Mouse (Mus musculus): Measurements from ENCODE around the gene Cdk17. TPM values are rescaled to one million over a fixed set of nuclear protein-coding genes. Genes with fewer than 3 reads are reported as not detected.
"Not testable (repeated sequence)": the region's sequence is repeated elsewhere in the genome, so short reads cannot be mapped to it uniquely, and the experiment has no call there.

Gene Cdk17
- total RNA-seq, 2 experiments from 2014 or later, result 5.4 to 6.1 TPM

DNA sequence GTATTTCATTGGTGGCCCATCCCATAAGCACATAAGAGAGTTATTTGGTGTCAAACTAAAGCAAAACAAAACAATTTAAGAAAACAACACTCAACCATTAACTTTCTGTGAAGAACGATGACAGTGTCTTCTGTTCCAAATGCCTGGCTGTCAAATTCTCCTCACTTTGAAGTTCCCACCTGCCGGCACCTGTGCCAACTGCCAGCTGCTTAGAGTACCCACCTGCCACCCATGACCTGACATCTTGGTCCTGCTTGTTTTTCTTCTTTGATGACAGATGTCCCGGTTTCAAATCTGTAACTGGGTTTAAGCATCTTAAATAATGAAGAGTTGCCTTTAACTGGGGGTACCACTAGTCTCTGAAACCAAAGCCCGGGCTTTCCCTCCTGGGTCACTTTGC is 14.1 kb upstream of the Cdk17 start:
- intact Hi-C loops (cut with DNase I), result no loop called here
- H3K4me3 ChIP-seq, result no peak overlapping the region
- TF ChIP-seq CTCF (IDR thresholded peaks at IDR 0.05), result no peak
- no peak overlapping the region for H3K27ac ChIP-seq
- DNase-seq, result no peak

GRCm38 (mm10) chr10:93147691-93148090 is 13.0 kb upstream of the Cdk17 start:
- no peak overlapping the region for H3K27ac ChIP-seq
- no peak for DNase-seq
- no peak for TF ChIP-seq CTCF (IDR thresholded peaks at IDR 0.05)
- no peak overlapping the region for H3K4me3 ChIP-seq
- intact Hi-C loops (cut with DNase I), result no loop called here

GRCm38 (mm10) chr10:93149597-93149996 is 11.1 kb upstream of the Cdk17 start:
- intact Hi-C loops (cut with DNase I), result no loop called here
- DNase-seq, result no peak
- no peak for TF ChIP-seq CTCF (IDR thresholded peaks at IDR 0.05)
- H3K27ac ChIP-seq, result no peak overlapping the region
- H3K4me3 ChIP-seq, result no peak overlapping the region

- DNase-seq, result no peak
- no peak overlapping the region for H3K4me3 ChIP-seq
- H3K27ac ChIP-seq, result no peak overlapping the region
- intact Hi-C loops (cut with DNase I), result no loop called here
- no peak for TF ChIP-seq CTCF (IDR thresholded peaks at IDR 0.05)
Observed at GRCm38 (mm10) chr10:93151775-93152174, 8.9 kb upstream of the Cdk17 start.

GRCm38 (mm10) chr10:93152698-93153097 is 8.0 kb upstream of the Cdk17 start:
- no peak overlapping the region for H3K27ac ChIP-seq
- TF ChIP-seq CTCF (IDR thresholded peaks at IDR 0.05), result no peak
- no peak for DNase-seq
- intact Hi-C loops (cut with DNase I), result no loop called here
- no peak overlapping the region for H3K4me3 ChIP-seq

- DNase-seq; intact Hi-C loops (cut with DNase I); H3K27ac ChIP-seq; H3K4me3 ChIP-seq: not testable (repeated sequence)
Observed at GRCm38 (mm10) chr10:93153404-93153803, 7.3 kb upstream of the Cdk17 start.

DNA sequence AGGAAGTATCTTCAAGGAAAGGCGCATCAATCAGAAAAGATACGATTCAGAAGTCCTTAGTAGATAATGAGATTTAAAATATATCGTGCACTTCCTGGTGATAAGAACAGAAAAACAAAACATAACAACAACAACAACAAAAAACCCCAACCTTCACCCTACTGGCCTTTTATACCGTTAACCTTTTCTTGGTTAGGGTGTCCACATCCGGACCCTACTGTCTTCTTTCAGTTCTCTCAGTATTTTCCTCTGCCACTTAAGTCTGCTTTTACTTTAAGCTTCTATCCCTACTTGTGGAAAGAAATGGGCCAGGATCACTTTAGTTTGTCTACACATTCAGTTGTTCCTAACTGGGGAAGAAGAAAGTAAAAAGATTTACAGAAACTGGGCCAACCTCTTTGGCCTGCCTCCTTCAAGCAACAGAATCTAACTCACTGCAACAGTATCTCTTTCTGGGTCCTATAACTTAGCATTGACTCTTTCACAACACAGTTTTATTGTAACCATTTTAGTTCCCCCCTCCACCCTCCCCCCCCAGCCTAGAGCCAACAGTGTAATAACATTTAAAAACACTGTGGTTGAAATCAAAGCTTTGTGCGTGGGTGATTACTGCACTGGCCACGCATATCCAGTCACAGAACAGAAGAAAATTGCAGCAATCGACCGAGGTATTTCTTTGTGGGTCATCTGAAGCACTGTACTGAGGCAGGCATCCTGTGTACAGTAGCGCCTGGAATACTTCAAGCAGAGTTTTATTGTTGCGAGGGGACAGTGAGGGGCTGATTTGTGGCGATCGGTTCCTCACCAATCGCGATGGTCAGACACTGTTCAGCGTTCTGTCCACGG is 801 bp upstream of the Cdk17 start:
- intact Hi-C loops (cut with DNase I), result loop anchor here (1.0 to 5.0 kb wide), 4 partner anchors 72 to 267 kb away; no protein-coding TSS in a partner anchor
- H3K4me3 ChIP-seq, result peak overlapping the region; percentile 98
- peak overlapping the region; percentile 83 for H3K27ac ChIP-seq
- DNase-seq, result no peak
- TF ChIP-seq CTCF (IDR thresholded peaks at IDR 0.05), result no peak

DNA sequence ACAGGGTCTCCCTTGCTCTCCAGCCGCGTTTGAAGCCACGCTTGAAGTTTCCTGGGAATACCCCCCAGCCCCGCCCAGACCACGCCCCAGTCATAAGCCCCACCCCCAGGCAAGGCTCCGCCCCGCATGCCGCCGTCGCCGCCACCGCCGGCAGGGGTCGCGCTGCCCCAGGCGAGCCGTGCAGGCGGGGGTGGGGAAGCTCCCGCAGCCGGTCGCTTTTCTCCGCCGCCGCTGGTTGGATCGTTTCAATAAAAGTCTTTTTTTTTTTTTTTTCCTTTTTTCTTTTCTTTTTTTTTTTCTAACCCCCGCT is 223 bp upstream of the Cdk17 start:
- Histone ChIP-seq H3K4me3 (peak overlapping the region; percentile 98), H3K27ac (peak overlapping the region; percentile 96)
- peak; percentile 90 for DNase-seq
- peak; percentile 93; the same call in 1 of the 2 replicates for TF ChIP-seq CTCF (IDR thresholded peaks at IDR 0.05)
- intact Hi-C loops (cut with DNase I), result loop anchor here (1.0 to 5.0 kb wide), 4 partner anchors 72 to 267 kb away; no protein-coding TSS in a partner anchor

GRCm38 (mm10) chr10:93161511-93162275 is 1.0 kb downstream of the Cdk17 start:
- DNase-seq, result no peak
- intact Hi-C loops (cut with DNase I), result loop anchor here (5.0 kb wide), 3 partner anchors 71 to 266 kb away; no protein-coding TSS in a partner anchor
- H3K4me3 ChIP-seq, result peak overlapping the region; percentile 98
- TF ChIP-seq CTCF (IDR thresholded peaks at IDR 0.05), result no peak
- H3K27ac ChIP-seq, result peak overlapping the region; percentile 96

- H3K27ac ChIP-seq, result peak overlapping the region; percentile 96
- DNase-seq, result no peak
- intact Hi-C loops (cut with DNase I), result loop anchor here (5.0 kb wide), 3 partner anchors 70 to 265 kb away; no protein-coding TSS in a partner anchor
- peak overlapping the region; percentile 98 for H3K4me3 ChIP-seq
- no peak for TF ChIP-seq CTCF (IDR thresholded peaks at IDR 0.05)
Observed at GRCm38 (mm10) chr10:93162276-93162971, 1.7 kb downstream of the Cdk17 start.

GRCm38 (mm10) chr10:93162972-93163660 is 2.4 kb downstream of the Cdk17 start:
- intact Hi-C loops (cut with DNase I), result loop anchor here (5.0 kb wide), 3 partner anchors 69 to 264 kb away; no protein-coding TSS in a partner anchor
- H3K27ac ChIP-seq, result peak overlapping the region; percentile 96; the same call in 1 of the 2 replicates
- no peak for DNase-seq
- peak overlapping the region; percentile 98 for H3K4me3 ChIP-seq
- no peak for TF ChIP-seq CTCF (IDR thresholded peaks at IDR 0.05)

Measured in gastrocnemius, adult 2 months (tissue).